Mouse (Mus musculus) midbrain, postnatal 0 days (tissue): ENCODE results near the gene Lmo2. TPM values are rescaled to one million over a fixed set of nuclear protein-coding genes. Genes with fewer than 3 reads are reported as not detected.

ENCODE experiments used
- ATAC-seq: fragments of 200-750 bp; cut with Nextera tagmentation; 2 replicates; pipeline ENCODE4 v1.8.0; 2017; ENCODE audit warnings: moderate number of reproducible peaks, mild to moderate bottlenecking, moderate TSS enrichment, moderate library complexity; ENCODE audit not compliant: low FRiP score
- DNase-seq: peaks from one replicate; pipeline ENCODE4 v3.0.0-alpha.2; 2015; ENCODE audit warnings: low spot score
- H3K27ac ChIP-seq: fragments of 300-500 bp; sonication (generic); 2 replicates; pipeline ENCODE4 v1.5.1; 2014; ENCODE audit warnings: low read depth, mild to moderate bottlenecking, low read length, mixed read lengths
- H3K27me3 ChIP-seq: fragments of 300-500 bp; sonication (generic); 2 replicates; pipeline ENCODE4 v1.6.1; 2014; ENCODE audit warnings: low read length, control low read depth, mixed read lengths; ENCODE audit not compliant: insufficient read depth
- H3K36me3 ChIP-seq: fragments of 300-500 bp; sonication (generic); 2 replicates; pipeline ENCODE4 v1.6.1; 2014; ENCODE audit warnings: low read length, control low read depth, mixed read lengths; ENCODE audit not compliant: insufficient read depth
- H3K4me1 ChIP-seq: fragments of 300-500 bp; sonication (generic); 2 replicates; pipeline ENCODE4 v1.6.1; 2014; ENCODE audit warnings: mild to moderate bottlenecking, control low read depth, antibody characterized with exemption, low read length, mixed read lengths; ENCODE audit not compliant: insufficient read depth
- H3K4me2 ChIP-seq: fragments of 300-500 bp; sonication (generic); 2 replicates; pipeline ENCODE4 v1.6.1; 2014; ENCODE audit warnings: low read depth, mild to moderate bottlenecking, low read length, mixed read lengths; ENCODE audit not compliant: poor library complexity, severe bottlenecking
- H3K4me3 ChIP-seq: fragments of 300-500 bp; sonication (generic); 2 replicates; pipeline ENCODE4 v1.5.1; 2014; ENCODE audit warnings: low read depth, mild to moderate bottlenecking, low read length, moderate library complexity
- H3K9ac ChIP-seq: fragments of 300-500 bp; sonication (generic); replicated peaks from 2 replicates; pipeline ENCODE4 v1.6.1; 2014; ENCODE audit warnings: mild to moderate bottlenecking, low read length, moderate library complexity, mixed read lengths; ENCODE audit not compliant: poor library complexity, severe bottlenecking
- H3K9me3 ChIP-seq: fragments of 300-500 bp; sonication (generic); 2 replicates; pipeline ENCODE4 v1.6.1; 2016; ENCODE audit warnings: low read length, control low read depth
- CTCF ChIP-seq: IDR thresholded peaks from 2 replicates; pipeline ENCODE4 v1.5.1; 2016; ENCODE audit warnings: antibody characterized with exemption, mild to moderate bottlenecking
- WGBS: fragments of 180-500 bp; shearing (Covaris S2); extraction: QIAGEN DNeasy Blood & Tissue Kit; methylation state at CpG from one replicate; pipeline ENCODE4 v1.1.7; 2014; 5-methylcytosine and 5-hydroxymethylcytosine counted together
- polyA plus RNA-seq: library from polyadenylated mRNA; unstranded; fragments of >200 nt; fragmentation: Nextera tagmentation; extraction: Ambion mirVana; gene quantifications from 2 replicates; pipeline ENCODE4 v1.2.1, GENCODE M21; 2015
- total RNA-seq: library from RNA; depleted of rRNA; stranded (reverse); fragments of >200 nt; gene quantifications from 2 replicates; pipeline ENCODE4 v1.2.3, GENCODE M21; 2014

Gene Lmo2
- total and polyA plus RNA-seq, 2 experiments from 2014 or later = 16.1 to 22.9 TPM

- no peak overlapping the region for H3K9ac ChIP-seq
- WGBS = 72% methylated on average over 3 of the region's 3 CpGs
- no peaks in the 10 kb centered on the region for H3K4me1 ChIP-seq
- DNase-seq (no peak), ATAC-seq (no peak)
- no peaks in the 10 kb centered on the region; the same call in 1 of the 2 replicates for H3K27me3 ChIP-seq
- H3K27ac ChIP-seq = no peak overlapping the region
- no peak overlapping the region for H3K4me3 ChIP-seq
- no peak for TF ChIP-seq CTCF
- H3K36me3 ChIP-seq = no peaks in the 10 kb centered on the region
- no peaks in the 10 kb centered on the region for H3K9me3 ChIP-seq
- no peak overlapping the region for H3K4me2 ChIP-seq
These were observed 848 bp downstream of the Lmo2 start for GRCm38 (mm10) chr2:103958634-103959033.

- no peak overlapping the region for H3K4me3 ChIP-seq
- ATAC-seq (no peak), DNase-seq (no peak)
- 93% methylated on average over 5 of the region's 5 CpGs for WGBS
- no peak for TF ChIP-seq CTCF
- H3K4me2 ChIP-seq = no peak overlapping the region
- H3K9ac ChIP-seq = no peak overlapping the region
- H3K27me3 ChIP-seq = no peaks in the 10 kb centered on the region; the same call in 1 of the 2 replicates
- no peak overlapping the region for H3K27ac ChIP-seq
- no peaks in the 10 kb centered on the region for H3K4me1 ChIP-seq
- H3K9me3 ChIP-seq = no peaks in the 10 kb centered on the region
- no peaks in the 10 kb centered on the region for H3K36me3 ChIP-seq
These were observed 1.3 kb downstream of the Lmo2 start for GRCm38 (mm10) chr2:103959066-103959465.

GRCm38 (mm10) chr2:103959574-103959973 is 1.8 kb downstream of the Lmo2 start:
- no peak overlapping the region for H3K4me3 ChIP-seq
- no peaks in the 10 kb centered on the region for H3K36me3 ChIP-seq
- DNase-seq (no peak), ATAC-seq (no peak)
- H3K27ac ChIP-seq = no peak overlapping the region
- TF ChIP-seq CTCF = no peak
- WGBS = 93% methylated on average over 6 of the region's 6 CpGs
- H3K4me2 ChIP-seq = no peak overlapping the region
- no peak overlapping the region for H3K9ac ChIP-seq
- H3K27me3 ChIP-seq = no peaks in the 10 kb centered on the region; the same call in 1 of the 2 replicates
- H3K4me1 ChIP-seq = no peaks in the 10 kb centered on the region
- H3K9me3 ChIP-seq = no peaks in the 10 kb centered on the region

- Histone ChIP-seq H3K36me3 (no peaks in the 10 kb centered on the region), H3K4me3 (no peak overlapping the region), H3K4me1 (no peaks in the 10 kb centered on the region), H3K9me3 (no peaks in the 10 kb centered on the region), H3K9ac (no peak overlapping the region), H3K27ac (no peak overlapping the region), H3K27me3 (no peaks in the 10 kb centered on the region; the same call in 1 of the 2 replicates), H3K4me2 (no peak overlapping the region)
- no peak for ATAC-seq
- WGBS = 57% methylated on average over 4 of the region's 4 CpGs
- TF ChIP-seq CTCF = no peak
- DNase-seq = no peak
These were observed 4.6 kb downstream of the Lmo2 start for GRCm38 (mm10) chr2:103962349-103962748.

- no peak overlapping the region for H3K27ac ChIP-seq
- H3K4me3 ChIP-seq = no peak overlapping the region
- ATAC-seq = no peak
- H3K36me3 ChIP-seq = no peaks in the 10 kb centered on the region
- H3K4me2 ChIP-seq = no peak overlapping the region
- no peak for TF ChIP-seq CTCF
- no peaks in the 10 kb centered on the region for H3K9me3 ChIP-seq
- no peak overlapping the region for H3K9ac ChIP-seq
- DNase-seq = no peak
- 84% methylated on average over 3 of the region's 3 CpGs for WGBS
- H3K27me3 ChIP-seq = no peaks in the 10 kb centered on the region
- H3K4me1 ChIP-seq = no peaks in the 10 kb centered on the region
These were observed 7.6 kb downstream of the Lmo2 start for GRCm38 (mm10) chr2:103965391-103965790.

- TF ChIP-seq CTCF = no peak
These were observed 10.4 kb downstream of the Lmo2 start for GRCm38 (mm10) chr2:103968186-103968585.

More at GRCm38 (mm10) chr2:103968186-103968585, 10.4 kb downstream of the Lmo2 start:
- H3K9ac ChIP-seq = no peak overlapping the region
- H3K27ac ChIP-seq = no peak overlapping the region
- no peaks in the 10 kb centered on the region for H3K27me3 ChIP-seq
- DNase-seq (no peak), ATAC-seq (no peak)
- 78% methylated on average over 4 of the region's 4 CpGs for WGBS
- no peak overlapping the region for H3K4me3 ChIP-seq
- no peaks in the 10 kb centered on the region for H3K36me3 ChIP-seq
- H3K9me3 ChIP-seq = no peaks in the 10 kb centered on the region
- H3K4me1 ChIP-seq = no peaks in the 10 kb centered on the region
- no peak overlapping the region for H3K4me2 ChIP-seq
